Mouse (Mus musculus) T-helper 17 cell (primary cell): ENCODE results near the gene Gm13277.
"Not testable (repeated sequence)": the region's sequence is repeated elsewhere in the genome, so short reads cannot be mapped to it uniquely, and the experiment has no call there.

ENCODE experiments used
- in situ Hi-C, 2 experiments: fragments of 300-600 bp; cut with MboI, MseI; formaldehyde crosslinking; loops; 1 replicate in 1 of 2; 2 replicates in 1 of 2; pipeline ENCODE4 v1.15.1; 2025; ENCODE audit warnings: high pct_unique_total_duplicates in 2 of 2

The Gm13277 gene

GRCm38 (mm10) chr4:88782335-88782734, 6.1 kb upstream of the Gm13277 start:
- in situ Hi-C loops: loop anchor here (10.0 kb wide), 2 partner anchors 82 to 742 kb away; no protein-coding TSS in a partner anchor

DNA sequence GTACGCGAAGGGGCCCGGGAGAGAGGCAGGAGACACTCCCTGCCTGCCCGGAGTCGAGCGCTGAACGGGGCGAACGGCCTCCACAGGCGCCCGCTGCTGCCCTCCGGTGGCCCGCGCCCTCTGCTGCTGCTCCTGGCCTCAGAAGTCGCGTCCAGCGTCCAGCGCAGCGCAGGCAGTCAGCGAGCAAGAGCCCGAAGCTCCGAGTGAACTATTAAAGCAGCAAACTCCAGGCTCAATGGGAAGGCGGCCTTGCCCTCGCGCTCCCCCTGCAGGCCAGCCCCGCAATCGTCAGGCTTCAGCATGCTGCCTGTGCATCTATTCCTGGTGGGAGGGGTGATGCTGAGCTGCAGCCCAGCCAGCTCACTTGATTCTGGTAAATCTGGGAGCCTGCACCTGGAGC, 3.0 kb upstream of the Gm13277 start, which contains the start of gene Gm13276:
Gm13276 (plus strand) TSS at position 301 of the 400 bp plus-strand sequence.
- in situ Hi-C loops: loop anchor here (5.0 to 10.0 kb wide), 3 partner anchors 33 to 739 kb away; partner anchors contain the start of gene Gm13271 (in 2 of the 2)

GRCm38 (mm10) chr4:88791250-88791649, 2.8 kb downstream of the Gm13277 start, which contains the start of gene Gm13278:
Gene Gm13278, plus strand, starts transcription at chr4:88791550.
- in situ Hi-C loops: not testable (repeated sequence)

GRCm38 (mm10) chr4:88793936-88794675, 5.7 kb downstream of the Gm13277 start, which contains the start of gene Gm13275:
Gene Gm13275, plus strand, starts transcription at chr4:88794487.
- in situ Hi-C loops: not testable (repeated sequence)

GRCm38 (mm10) chr4:88797097-88797496, 8.7 kb downstream of the Gm13277 start, which contains the start of gene Gm13279:
Gene Gm13279, plus strand, starts transcription at chr4:88797397.
- in situ Hi-C loops: not testable (repeated sequence)

- in situ Hi-C loops: not testable (repeated sequence)
Measured at GRCm38 (mm10) chr4:88799365-88799764, 10.9 kb downstream of the Gm13277 start, which contains the start of gene Gm13285. Gene Gm13285, plus strand, starts transcription at chr4:88799665.

- in situ Hi-C loops: loop anchor here in 1 of 2 experiments (5.0 to 25.0 kb wide), 2 partner anchors 66 to 1916 kb away; no protein-coding TSS in a partner anchor
Measured at GRCm38 (mm10) chr4:88802954-88803353, 14.5 kb downstream of the Gm13277 start, which contains the start of gene Gm13287. Gene Gm13287, plus strand, starts transcription at chr4:88803254.

GRCm38 (mm10) chr4:88805231-88805630, 16.8 kb downstream of the Gm13277 start, which contains the start of gene Gm13288:
Gene Gm13288, plus strand, starts transcription at chr4:88805531.
- in situ Hi-C loops: loop anchor here in 1 of 2 experiments (5.0 to 25.0 kb wide), 2 partner anchors 33 to 1918 kb away; partner anchors contain the start of gene Gm13290

GRCm38 (mm10) chr4:88805761-88806160, 17.3 kb downstream of the Gm13277 start:
- in situ Hi-C loops: loop anchor here in 1 of 2 experiments (5.0 to 25.0 kb wide), 2 partner anchors 33 to 1918 kb away; partner anchors contain the start of gene Gm13290

DNA sequence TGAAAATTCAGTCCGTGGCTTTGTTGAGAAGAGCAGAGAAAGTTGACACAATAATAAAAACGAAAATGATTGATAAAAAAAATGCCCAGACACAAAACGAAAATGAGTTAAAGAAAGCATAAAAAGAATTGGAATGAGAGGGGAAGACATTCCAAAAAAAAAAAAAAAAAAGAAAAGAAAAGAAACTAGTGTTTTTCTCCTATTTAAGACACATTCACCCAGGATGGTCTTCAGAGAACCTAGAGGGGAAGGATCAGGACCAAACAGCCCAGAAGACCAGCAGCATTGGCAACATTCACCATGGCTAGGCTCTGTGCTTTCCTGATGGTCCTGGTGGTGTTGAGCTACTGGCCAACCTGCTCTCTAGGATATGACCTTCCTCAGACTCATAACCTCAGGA, 27.5 kb downstream of the Gm13277 start, which contains the start of gene Ifna7:
Ifna7 (plus strand) TSS at position 301 of the 400 bp plus-strand sequence.
- in situ Hi-C loops: loop anchor here in 1 of 2 experiments (25.0 kb wide), 1 partner anchor 1929 kb away; no protein-coding TSS in a partner anchor

DNA sequence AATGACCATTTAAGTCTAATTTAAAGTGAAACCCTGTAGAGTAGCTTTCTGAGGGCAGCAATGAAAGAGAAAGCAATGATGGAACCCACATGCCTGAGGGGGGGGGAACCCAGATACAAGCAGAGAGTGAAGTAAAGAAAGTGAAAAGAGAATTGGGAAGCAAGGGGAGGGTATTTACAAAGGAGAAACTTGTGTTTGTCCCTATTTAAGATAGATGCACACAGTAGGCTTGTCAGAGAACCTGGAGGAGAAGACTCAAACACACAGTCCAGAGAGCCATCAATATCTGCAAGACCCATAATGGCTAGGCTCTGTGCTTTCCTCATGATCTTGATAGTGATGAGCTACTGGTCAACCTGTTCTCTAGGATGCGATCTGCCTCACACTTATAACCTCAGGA, 31.2 kb downstream of the Gm13277 start, which contains the start of gene Ifna11:
Ifna11 (plus strand) TSS at position 301 of the 400 bp plus-strand sequence.
- in situ Hi-C loops: loop anchor here in 1 of 2 experiments (25.0 kb wide), 1 partner anchor 1932 kb away; no protein-coding TSS in a partner anchor

DNA sequence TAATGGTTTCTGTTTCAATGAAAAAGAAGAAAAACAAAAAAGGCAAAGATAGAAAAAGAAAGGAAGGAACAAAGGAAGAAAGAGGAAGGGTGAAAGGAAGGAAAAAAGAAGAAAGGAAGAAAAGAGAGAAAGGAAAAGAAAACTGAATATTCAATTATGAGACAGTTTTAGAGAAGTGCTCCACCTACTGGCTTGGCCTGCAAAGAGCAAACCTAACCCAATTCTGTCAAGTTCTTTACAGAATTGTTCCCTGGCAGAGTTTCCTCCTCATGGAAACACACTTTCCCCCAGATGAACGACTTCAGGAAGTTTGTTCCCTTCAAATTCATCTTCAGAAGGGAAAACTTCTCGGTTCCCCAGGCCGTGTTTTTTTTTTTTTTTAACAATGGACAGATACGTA, 34.6 kb downstream of the Gm13277 start:
- in situ Hi-C loops: loop anchor here in 1 of 2 experiments (25.0 kb wide), 1 partner anchor 1936 kb away; no protein-coding TSS in a partner anchor

GRCm38 (mm10) chr4:88827116-88827515, 38.7 kb downstream of the Gm13277 start, which contains the start of gene Ifna6:
Gene Ifna6, plus strand, starts transcription at chr4:88827416.
- in situ Hi-C loops: not testable (repeated sequence)

DNA sequence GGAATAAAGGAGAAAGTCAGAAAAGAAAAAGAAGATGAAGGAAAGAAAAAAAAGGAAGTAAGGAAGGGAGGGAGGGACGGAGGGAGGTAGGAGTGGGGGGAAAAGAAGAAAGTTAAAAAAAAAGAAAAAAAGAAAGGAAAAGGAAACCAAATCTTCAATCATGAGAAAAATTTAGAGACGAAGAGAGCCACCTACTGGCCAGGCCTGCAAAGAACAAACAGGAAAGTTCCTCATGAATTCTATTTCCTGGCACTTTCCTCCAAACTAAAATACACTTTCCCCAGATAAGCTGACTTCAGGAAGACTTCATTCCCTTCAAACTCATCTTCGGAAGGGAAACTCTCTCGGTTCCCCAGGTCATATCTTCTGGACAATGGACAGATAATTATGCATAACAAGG, 42.1 kb downstream of the Gm13277 start:
- in situ Hi-C loops: no loop called here

DNA sequence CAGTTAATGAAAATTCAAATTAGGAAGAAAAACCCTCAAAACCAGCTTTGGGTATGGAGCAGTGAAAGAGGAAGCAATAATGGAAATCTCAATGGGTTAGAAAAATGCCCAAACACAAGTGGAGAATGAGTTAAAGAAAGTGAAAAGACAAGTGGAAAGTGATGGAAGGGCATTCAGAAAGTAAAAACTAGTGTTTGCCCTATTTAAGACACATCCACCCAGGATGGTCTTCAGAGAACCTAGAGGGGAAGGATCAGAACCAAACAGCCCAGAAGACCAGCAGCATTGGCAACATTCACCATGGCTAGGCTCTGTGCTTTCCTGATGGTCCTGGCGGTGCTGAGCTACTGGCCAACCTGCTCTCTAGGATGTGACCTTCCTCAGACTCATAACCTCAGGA, 46.8 kb downstream of the Gm13277 start, which contains the start of gene Ifna5:
Ifna5 (plus strand) TSS at position 301 of the 400 bp plus-strand sequence.
- in situ Hi-C loops: not testable (repeated sequence)
